Mouse (Mus musculus) hindbrain, embryonic 10.5 days (tissue): ENCODE results near the gene Emilin3. TPM values are rescaled to one million over a fixed set of nuclear protein-coding genes. Genes with fewer than 3 reads are reported as not detected.

Source experiments
- DNase-seq: peaks from one replicate; pipeline ENCODE4 v3.0.0-alpha.2; 2017; ENCODE audit warnings: low spot score
- H3K27ac ChIP-seq: fragments of 300-500 bp; sonication (generic); 2 replicates; pipeline ENCODE4 v1.5.1; 2016; ENCODE audit warnings: mild to moderate bottlenecking, moderate library complexity
- H3K27me3 ChIP-seq: fragments of 300-500 bp; sonication (generic); 2 replicates; pipeline ENCODE4 v1.6.1; 2016; ENCODE audit warnings: mild to moderate bottlenecking; ENCODE audit not compliant: poor library complexity, insufficient read depth, severe bottlenecking
- H3K36me3 ChIP-seq: fragments of 300-500 bp; sonication (generic); 2 replicates; pipeline ENCODE4 v1.6.1; 2016; ENCODE audit warnings: mild to moderate bottlenecking, moderate library complexity
- H3K4me1 ChIP-seq: fragments of 300-500 bp; sonication (generic); replicated peaks from 2 replicates; pipeline ENCODE4 v1.6.1; 2016; ENCODE audit warnings: mild to moderate bottlenecking
- H3K4me3 ChIP-seq: fragments of 300-500 bp; sonication (generic); 2 replicates; pipeline ENCODE4 v1.5.1; 2016; ENCODE audit warnings: mild to moderate bottlenecking, moderate library complexity
- H3K9me3 ChIP-seq: fragments of 300-500 bp; sonication (generic); 2 replicates; pipeline ENCODE4 v1.6.1; 2016; ENCODE audit warnings: mild to moderate bottlenecking, moderate library complexity
- WGBS: fragments of 180-500 bp; shearing (Covaris S2); methylation state at CpG from one replicate; pipeline ENCODE4 v1.1.7; 2016; 5-methylcytosine and 5-hydroxymethylcytosine counted together
- polyA plus RNA-seq: library from polyadenylated mRNA; unstranded; fragments of >200 nt; fragmentation: Nextera tagmentation; extraction: Ambion mirVana; gene quantifications from 2 replicates; pipeline ENCODE4 v1.2.1, GENCODE M21; 2016

Gene Emilin3
- polyA plus RNA-seq, 1 experiment from 2014 or later, result 3.4 TPM

DNA sequence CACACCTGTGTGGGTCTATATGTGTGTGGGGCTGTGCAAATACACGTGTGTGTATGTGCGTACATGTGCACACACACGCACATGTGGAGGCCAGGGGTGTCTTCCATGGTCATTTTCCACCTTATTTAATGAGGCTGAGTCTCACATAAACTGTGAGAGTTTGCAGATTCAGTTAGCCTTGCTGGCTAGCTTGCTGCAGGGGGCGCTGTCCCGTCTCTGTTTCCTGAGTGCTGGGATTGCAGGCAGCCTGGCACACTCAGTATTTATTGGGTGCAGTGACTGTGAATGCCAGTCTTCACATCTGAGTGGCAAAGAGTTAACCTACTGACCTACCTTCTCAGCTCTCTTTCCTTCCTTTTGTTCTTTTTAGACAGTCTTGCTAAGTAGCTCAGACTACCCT is 21.8 kb upstream of the Emilin3 start:
- Histone ChIP-seq H3K4me3 (no peak overlapping the region), H3K9me3 (0 out of 2 replicates have a peak, but pooled peaks cover 4% of the 10 kb centered on the region), H3K36me3 (no peaks in the 10 kb centered on the region), H3K4me1 (peaks cover 7% of the 10 kb centered on the region; the same call in 1 of the 2 replicates), H3K27me3 (no peaks in the 10 kb centered on the region), H3K27ac (no peak overlapping the region)
- WGBS, result 66% methylated on average over 5 of the region's 5 CpGs
- DNase-seq, result no peak

DNA sequence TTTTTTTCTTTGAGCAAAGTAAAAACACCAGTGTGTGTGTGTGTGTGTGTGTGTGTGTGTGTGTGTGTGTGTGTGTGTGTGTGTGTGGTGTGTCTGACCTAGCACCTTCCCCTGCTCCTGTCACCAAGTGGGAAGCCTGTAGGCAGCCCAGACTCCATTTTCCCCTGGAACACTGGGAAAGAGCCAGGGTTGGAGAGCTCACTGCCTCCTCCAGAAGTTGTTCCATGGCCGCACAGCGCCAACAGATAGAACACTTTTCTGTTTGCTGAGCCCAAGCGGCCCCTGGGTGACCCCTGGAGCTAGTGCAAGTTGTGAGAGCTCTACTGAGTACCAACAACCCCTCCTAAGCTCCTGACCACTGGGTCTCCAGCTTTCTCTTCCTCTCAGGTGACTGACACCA is 20.9 kb upstream of the Emilin3 start:
- H3K27ac ChIP-seq, result no peak overlapping the region
- H3K9me3 ChIP-seq, result 0 out of 2 replicates have a peak, but pooled peaks cover 4% of the 10 kb centered on the region
- H3K4me3 ChIP-seq, result no peak overlapping the region
- H3K36me3 ChIP-seq, result no peaks in the 10 kb centered on the region
- no peak for DNase-seq
- no peaks in the 10 kb centered on the region for H3K27me3 ChIP-seq
- H3K4me1 ChIP-seq, result peaks cover 7% of the 10 kb centered on the region; the same call in 1 of the 2 replicates
- 81% methylated on average over 3 of the region's 3 CpGs for WGBS

GRCm38 (mm10) chr2:160932325-160932724 is 20.2 kb upstream of the Emilin3 start:
- 0 out of 2 replicates have a peak, but pooled peaks cover 4% of the 10 kb centered on the region for H3K9me3 ChIP-seq
- DNase-seq, result no peak
- H3K4me3 ChIP-seq, result no peak overlapping the region
- no peaks in the 10 kb centered on the region for H3K27me3 ChIP-seq
- H3K36me3 ChIP-seq, result no peaks in the 10 kb centered on the region
- peaks cover 7% of the 10 kb centered on the region; the same call in 1 of the 2 replicates for H3K4me1 ChIP-seq
- WGBS, result 67% methylated on average over 8 of the region's 8 CpGs
- H3K27ac ChIP-seq, result no peak overlapping the region

DNA sequence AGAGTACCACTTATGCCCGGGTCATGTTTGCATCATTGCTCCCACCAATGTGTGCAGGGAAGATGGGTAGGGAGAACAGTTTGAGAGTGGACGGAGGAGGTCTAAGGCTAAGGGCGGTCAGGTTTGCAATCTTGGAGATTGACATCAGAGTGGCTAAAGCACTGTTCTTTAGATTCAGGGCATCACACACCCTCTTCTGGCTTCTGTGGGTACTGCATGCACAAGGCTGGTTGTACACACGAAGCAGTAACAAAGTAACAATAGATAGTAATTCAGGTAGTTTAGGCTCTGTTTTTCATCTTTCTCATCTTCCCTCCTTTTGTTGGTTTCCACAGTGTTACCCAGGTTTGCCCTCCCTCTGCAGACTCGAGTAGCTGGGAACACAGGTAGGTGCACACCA is 19.2 kb upstream of the Emilin3 start:
- no peaks in the 10 kb centered on the region for H3K27me3 ChIP-seq
- peaks cover 7% of the 10 kb centered on the region; the same call in 1 of the 2 replicates for H3K4me1 ChIP-seq
- DNase-seq, result no peak
- no peak overlapping the region for H3K27ac ChIP-seq
- H3K4me3 ChIP-seq, result no peak overlapping the region
- H3K9me3 ChIP-seq, result 0 out of 2 replicates have a peak, but pooled peaks cover 4% of the 10 kb centered on the region
- no peaks in the 10 kb centered on the region for H3K36me3 ChIP-seq
- WGBS, result 93% methylated on average over 5 of the region's 5 CpGs

- H3K4me1 ChIP-seq, result peaks cover 8% of the 10 kb centered on the region; the same call in 1 of the 2 replicates
- no peak for DNase-seq
- H3K9me3 ChIP-seq, result no peaks in the 10 kb centered on the region
- H3K27me3 ChIP-seq, result no peaks in the 10 kb centered on the region
- no peak overlapping the region for H3K4me3 ChIP-seq
- no peaks in the 10 kb centered on the region for H3K36me3 ChIP-seq
- WGBS, result 86% methylated on average over 9 of the region's 9 CpGs
- no peak overlapping the region for H3K27ac ChIP-seq
Observed at GRCm38 (mm10) chr2:160925203-160925602, 13.1 kb upstream of the Emilin3 start.

DNA sequence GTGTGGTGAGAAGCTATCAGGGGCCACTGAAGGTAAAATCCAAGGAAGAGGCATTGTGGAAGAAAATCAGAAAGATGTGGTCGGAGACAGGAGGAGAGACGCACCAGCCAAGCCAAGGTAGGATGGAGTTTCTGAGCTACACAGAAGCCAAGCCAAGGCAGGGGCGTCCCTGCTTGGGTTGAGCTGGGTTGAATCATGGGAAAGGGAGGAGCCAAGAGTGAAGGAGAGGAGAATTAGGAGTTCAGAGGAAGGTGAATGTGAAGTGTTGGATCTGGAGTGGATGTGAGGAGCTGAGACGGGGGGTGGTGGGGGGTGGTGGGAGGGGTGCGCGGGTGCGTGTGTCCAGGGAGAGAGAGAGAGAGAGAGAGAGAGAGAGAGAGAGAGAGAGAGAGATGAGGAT is 9.2 kb upstream of the Emilin3 start:
- no peak for DNase-seq
- 87% methylated on average over 7 of the region's 7 CpGs for WGBS
- Histone ChIP-seq H3K27me3 (0 out of 2 replicates have a peak, but pooled peaks cover 4% of the 10 kb centered on the region), H3K27ac (no peak overlapping the region), H3K36me3 (no peaks in the 10 kb centered on the region), H3K4me1 (peaks cover 35% of the 10 kb centered on the region), H3K4me3 (no peak overlapping the region), H3K9me3 (no peaks in the 10 kb centered on the region)

- H3K36me3 ChIP-seq, result no peaks in the 10 kb centered on the region
- no peak overlapping the region for H3K4me3 ChIP-seq
- peaks cover 25% of the 10 kb centered on the region for H3K27me3 ChIP-seq
- peaks cover 40% of the 10 kb centered on the region for H3K4me1 ChIP-seq
- H3K27ac ChIP-seq, result peak overlapping the region; percentile 60
- DNase-seq, result no peak
- no peaks in the 10 kb centered on the region for H3K9me3 ChIP-seq
- 79% methylated on average over 2 of the region's 2 CpGs for WGBS
Observed at GRCm38 (mm10) chr2:160918930-160919215, 6.7 kb upstream of the Emilin3 start.

- Histone ChIP-seq H3K27ac (peak overlapping the region; percentile 60), H3K9me3 (no peaks in the 10 kb centered on the region), H3K27me3 (peaks cover 31% of the 10 kb centered on the region), H3K4me3 (no peak overlapping the region), H3K4me1 (peaks cover 40% of the 10 kb centered on the region), H3K36me3 (no peaks in the 10 kb centered on the region)
- WGBS, result 48% methylated on average over 8 of the region's 8 CpGs
- DNase-seq, result no peak
Observed at GRCm38 (mm10) chr2:160918154-160918929, 6.2 kb upstream of the Emilin3 start.

GRCm38 (mm10) chr2:160917313-160917712 is 5.2 kb upstream of the Emilin3 start:
- 96% methylated on average over 3 of the region's 3 CpGs for WGBS
- no peak overlapping the region for H3K4me3 ChIP-seq

DNA sequence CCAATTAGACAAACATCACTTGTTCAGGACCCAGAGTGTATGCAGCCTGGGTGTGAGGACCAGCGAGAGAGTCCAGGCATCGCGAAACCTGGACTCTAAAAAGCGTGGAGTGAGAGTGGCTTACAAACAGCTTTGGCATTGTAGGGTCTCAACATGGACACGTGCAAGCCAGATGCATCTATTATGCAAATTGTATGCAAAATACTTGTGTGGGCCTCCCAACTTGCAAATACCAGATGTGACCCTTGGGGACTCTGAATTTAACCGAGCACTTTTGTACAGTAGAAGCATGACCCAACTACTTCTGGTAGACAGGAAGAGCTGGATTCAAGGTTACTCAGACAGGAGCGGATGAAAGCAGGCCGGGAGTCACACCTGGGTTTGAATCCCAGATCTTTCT is 4.6 kb upstream of the Emilin3 start:
- H3K9me3 ChIP-seq, result no peaks in the 10 kb centered on the region
- H3K27ac ChIP-seq, result no peak overlapping the region
- H3K4me1 ChIP-seq, result peaks cover 47% of the 10 kb centered on the region
- WGBS, result 84% methylated on average over 8 of the region's 8 CpGs
- DNase-seq, result no peak
- H3K4me3 ChIP-seq, result no peak overlapping the region
- H3K27me3 ChIP-seq, result peaks cover 47% of the 10 kb centered on the region
- no peaks in the 10 kb centered on the region for H3K36me3 ChIP-seq

More at GRCm38 (mm10) chr2:160917313-160917712, 5.2 kb upstream of the Emilin3 start:
- Histone ChIP-seq H3K4me1 (peaks cover 43% of the 10 kb centered on the region), H3K9me3 (no peaks in the 10 kb centered on the region), H3K27me3 (peaks cover 41% of the 10 kb centered on the region), H3K27ac (peak overlapping the region; percentile 23; the same call in 1 of the 2 replicates), H3K36me3 (no peaks in the 10 kb centered on the region)
- DNase-seq, result no peak

GRCm38 (mm10) chr2:160915821-160916610 is 3.9 kb upstream of the Emilin3 start:
- Histone ChIP-seq H3K36me3 (no peaks in the 10 kb centered on the region), H3K4me3 (no peak overlapping the region), H3K27me3 (peaks cover 54% of the 10 kb centered on the region), H3K4me1 (peaks cover 49% of the 10 kb centered on the region), H3K27ac (no peak overlapping the region), H3K9me3 (no peaks in the 10 kb centered on the region)
- 83% methylated on average over 13 of the region's 13 CpGs for WGBS
- no peak for DNase-seq

- DNase-seq, result no peak
- H3K27me3 ChIP-seq, result peaks cover 68% of the 10 kb centered on the region
- 85% methylated on average over 9 of the region's 9 CpGs for WGBS
- peaks cover 42% of the 10 kb centered on the region for H3K4me1 ChIP-seq
- no peak overlapping the region for H3K27ac ChIP-seq
- H3K4me3 ChIP-seq, result no peak overlapping the region
- no peaks in the 10 kb centered on the region for H3K36me3 ChIP-seq
- H3K9me3 ChIP-seq, result no peaks in the 10 kb centered on the region
Observed at GRCm38 (mm10) chr2:160914656-160915055, 2.5 kb upstream of the Emilin3 start.
